Mouse (Mus musculus): ENCODE measurements around the gene Cdc14a.

Cdc14a gene

GRCm38 (mm10) chr3:116267036-116267654 lies 156.7 kb downstream of the Cdc14a start:
- in situ Hi-C loops (cut with MboI), result no loop called here

DNA sequence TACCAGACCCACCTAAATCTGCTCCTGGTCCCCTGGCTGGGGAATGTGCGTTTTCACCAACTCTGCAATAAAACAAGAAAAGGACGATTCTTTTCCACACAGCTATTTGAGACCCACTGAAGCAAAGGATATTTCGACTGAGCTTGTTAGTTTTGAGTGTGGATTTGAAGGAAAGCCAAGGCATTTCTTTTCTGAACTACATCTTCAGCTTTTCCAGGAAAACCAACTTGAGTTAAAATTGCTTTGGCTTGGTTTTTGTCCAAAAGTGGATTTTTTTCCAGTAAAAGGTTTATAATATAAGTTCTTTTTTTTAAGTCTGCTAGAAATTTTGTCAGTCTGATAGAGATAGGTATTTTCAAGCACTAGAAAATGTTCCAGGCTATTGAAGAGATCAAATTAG lies 157.5 kb downstream of the Cdc14a start:
- in situ Hi-C loops (cut with MboI), result no loop called here

DNA sequence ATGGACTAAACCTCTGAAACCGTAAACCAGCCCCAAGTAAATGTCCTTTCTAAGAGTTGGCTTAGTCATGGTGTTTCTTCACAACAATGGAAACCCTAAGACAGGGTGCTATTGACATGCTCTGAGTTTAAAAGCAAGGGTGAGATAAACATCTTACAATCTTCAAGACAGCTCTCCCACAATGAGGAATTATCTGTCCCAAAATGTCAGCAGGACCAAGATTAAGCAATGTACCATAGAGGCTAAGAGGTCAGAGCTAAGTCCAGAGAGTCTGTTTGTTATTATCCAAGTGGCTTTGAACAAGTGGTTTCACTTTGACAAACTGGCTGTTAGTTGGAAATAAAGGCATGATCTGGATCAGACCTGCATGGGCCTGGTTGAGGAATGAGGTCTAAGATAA lies 159.9 kb downstream of the Cdc14a start:
- in situ Hi-C loops (cut with MboI), result no loop called here

GRCm38 (mm10) chr3:116263061-116263460 lies 160.8 kb downstream of the Cdc14a start:
- in situ Hi-C loops (cut with MboI), result no loop called here

- in situ Hi-C loops (cut with MboI), result no loop called here
Measured at GRCm38 (mm10) chr3:116256104-116256503, 167.7 kb downstream of the Cdc14a start.

DNA sequence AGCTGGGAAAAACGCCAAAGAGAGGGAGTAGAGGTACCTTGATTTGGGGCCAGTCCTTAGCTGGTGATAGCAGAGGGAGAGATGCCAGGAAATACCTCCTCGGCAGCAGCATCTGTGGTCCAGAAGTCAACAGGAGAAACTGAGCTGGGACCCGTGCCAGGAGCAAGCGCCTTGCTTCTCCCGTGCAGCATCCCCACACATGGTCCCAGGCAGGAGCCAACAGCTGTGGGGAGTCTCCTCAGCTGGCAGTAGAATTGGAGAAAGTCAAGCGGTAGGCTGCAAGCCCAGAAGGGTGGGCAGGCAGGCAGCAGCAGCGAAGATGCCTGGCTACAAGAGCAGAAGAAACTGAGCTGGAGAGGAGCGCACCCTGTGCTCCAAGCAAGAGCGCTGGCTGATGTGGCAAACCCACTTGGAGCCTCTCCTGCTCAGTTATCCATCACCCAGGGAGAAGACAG lies 170.7 kb downstream of the Cdc14a start, which contains the start of gene Gpr88:
Gpr88 (minus strand) TSS at position 427 of the 455 bp plus-strand sequence.
- in situ Hi-C loops (cut with MboI), result no loop called here

GRCm38 (mm10) chr3:116252255-116253040 lies 171.4 kb downstream of the Cdc14a start:
- in situ Hi-C loops (cut with MboI), result no loop called here

DNA sequence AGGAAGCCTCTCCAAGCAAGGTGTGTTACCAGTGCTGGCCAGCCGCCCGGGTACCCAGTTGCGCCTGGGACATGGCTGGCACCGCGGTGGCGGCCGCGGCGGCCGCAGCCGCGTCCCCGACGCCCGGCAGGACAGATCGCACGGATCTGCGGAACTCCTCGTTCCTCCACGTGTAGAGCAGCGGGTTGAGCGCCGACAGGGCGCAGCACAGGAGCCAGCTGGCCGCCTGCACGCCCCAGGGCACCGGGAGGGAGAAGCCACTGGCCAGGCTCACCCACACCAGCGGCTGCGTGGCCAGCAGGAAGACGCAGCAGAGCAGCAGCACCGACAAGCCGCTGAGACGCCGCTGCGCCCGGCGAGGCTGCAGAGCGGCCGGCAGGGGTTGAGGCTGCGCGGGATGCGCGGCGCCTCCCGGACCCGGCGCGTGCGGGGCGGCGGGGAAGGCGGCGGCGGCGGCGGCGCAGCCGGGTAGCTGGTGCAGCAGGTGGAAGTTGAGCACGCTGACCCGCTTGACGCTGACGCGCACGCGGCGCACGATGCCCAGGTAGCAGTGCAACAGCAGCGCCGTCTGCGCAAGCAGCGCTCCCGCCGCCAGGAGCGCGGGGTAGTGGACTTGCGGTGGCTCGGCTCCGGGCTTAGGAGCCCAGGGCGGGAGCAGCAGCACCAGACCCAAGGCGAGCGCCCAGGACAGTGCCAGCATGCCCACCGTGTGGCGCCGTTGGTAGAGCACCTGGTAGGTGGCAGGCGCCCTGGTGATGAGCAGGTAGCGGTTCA lies 172.2 kb downstream of the Cdc14a start:
- in situ Hi-C loops (cut with MboI), result no loop called here

DNA sequence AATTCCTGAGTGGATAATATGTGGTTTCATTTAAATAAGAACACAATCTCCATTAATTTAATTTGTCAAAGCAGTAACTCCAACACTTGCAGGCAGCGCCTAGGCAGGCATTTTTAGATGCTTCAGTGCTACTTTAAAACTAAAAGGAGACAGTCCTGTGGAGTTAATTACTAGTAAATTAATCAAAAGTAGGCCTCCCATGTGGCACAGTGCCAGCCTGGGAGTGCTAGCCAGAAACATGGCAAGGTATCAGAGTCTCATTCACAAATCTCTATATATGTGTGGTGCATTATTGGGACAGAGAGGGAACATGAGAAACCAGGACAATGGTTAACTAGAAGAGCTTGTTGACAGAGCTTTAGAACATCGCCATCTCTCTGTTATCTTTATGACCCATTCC lies 174.8 kb downstream of the Cdc14a start:
- in situ Hi-C loops (cut with MboI), result no loop called here

- in situ Hi-C loops (cut with MboI), result no loop called here
Measured at GRCm38 (mm10) chr3:116244476-116244875, 179.4 kb downstream of the Cdc14a start.

DNA sequence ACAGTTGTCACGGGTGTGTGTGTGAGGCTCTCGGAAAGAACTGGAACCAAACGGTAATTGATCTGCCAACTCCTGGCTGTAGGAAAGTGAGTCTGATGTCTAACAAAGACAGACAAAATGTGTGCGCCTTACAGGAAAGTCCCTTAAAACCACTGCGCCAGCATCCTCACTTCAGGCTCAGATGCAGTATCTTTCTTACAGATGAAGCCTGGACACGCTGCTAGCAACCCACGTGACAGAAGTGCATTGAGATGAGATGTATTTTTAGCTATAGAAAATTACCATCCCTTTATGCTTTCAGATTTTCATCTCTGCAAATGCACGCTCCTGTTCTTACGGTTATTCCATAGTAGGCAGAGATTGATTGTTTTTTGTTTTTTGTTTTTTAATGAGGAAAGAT lies 181.1 kb downstream of the Cdc14a start:
- in situ Hi-C loops (cut with MboI), result no loop called here

GRCm38 (mm10) chr3:116237527-116237926 lies 186.3 kb downstream of the Cdc14a start:
- in situ Hi-C loops (cut with MboI), result no loop called here

DNA sequence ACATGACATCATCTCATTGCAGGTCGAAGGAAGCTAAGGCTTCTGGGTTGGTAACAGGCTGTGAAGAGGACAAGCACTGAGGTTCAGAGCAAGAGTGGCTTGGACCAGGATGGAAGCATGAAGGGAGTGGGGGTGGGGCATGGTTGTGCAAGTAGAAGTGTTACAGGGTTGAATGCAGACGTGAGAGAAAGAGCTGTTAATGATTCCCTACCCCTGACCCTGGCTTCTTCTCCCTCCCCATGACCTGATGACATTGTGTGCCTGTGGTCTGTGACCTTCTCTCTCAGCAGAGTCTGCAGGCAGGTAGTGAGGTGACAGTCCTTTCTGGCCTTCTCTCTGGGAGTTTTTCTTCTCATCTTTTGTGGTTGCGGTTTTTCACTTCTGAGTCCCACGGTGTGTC lies 187.0 kb downstream of the Cdc14a start:
- in situ Hi-C loops (cut with MboI), result no loop called here

GRCm38 (mm10) chr3:116233515-116233914 lies 190.3 kb downstream of the Cdc14a start:
- in situ Hi-C loops (cut with MboI), result no loop called here

DNA sequence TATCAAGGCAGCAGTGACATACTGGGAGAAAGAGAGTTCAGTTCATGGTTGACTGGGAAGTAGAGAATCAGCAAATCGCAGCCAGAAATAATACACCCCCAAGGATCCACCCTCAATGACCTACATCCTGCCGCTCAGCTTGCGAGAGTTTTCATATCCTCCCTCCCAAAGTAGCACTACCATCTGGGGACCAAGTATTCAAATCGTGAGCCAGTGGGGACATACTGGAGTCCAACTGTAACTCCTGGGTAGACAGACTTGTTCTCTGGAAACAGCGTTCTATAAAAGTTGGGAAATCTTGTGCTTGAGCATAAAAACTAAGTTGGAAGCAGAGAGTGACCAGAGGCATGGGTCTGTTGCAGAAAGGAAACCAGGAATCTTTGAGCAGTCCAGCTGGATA lies 191.1 kb downstream of the Cdc14a start:
- in situ Hi-C loops (cut with MboI), result no loop called here

DNA sequence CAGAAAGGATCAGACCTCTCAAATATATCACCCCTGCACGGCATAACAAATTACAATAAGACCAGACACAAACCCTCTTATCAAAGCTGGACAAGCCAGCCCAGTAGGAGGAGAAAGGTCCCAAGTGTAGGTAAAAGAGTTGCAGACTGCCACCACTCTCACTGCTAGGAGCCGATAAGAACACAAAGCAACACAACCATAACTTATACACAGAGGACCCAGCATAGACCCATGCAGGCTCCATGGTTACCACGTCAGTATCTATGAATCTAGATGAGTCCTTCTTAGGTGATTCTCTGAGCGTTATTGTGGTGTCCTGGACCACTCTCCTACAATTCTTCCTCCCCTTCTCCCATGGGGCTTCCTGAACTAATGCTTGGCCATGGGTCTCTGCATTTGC lies 194.5 kb downstream of the Cdc14a start:
- in situ Hi-C loops (cut with MboI), result no loop called here

DNA sequence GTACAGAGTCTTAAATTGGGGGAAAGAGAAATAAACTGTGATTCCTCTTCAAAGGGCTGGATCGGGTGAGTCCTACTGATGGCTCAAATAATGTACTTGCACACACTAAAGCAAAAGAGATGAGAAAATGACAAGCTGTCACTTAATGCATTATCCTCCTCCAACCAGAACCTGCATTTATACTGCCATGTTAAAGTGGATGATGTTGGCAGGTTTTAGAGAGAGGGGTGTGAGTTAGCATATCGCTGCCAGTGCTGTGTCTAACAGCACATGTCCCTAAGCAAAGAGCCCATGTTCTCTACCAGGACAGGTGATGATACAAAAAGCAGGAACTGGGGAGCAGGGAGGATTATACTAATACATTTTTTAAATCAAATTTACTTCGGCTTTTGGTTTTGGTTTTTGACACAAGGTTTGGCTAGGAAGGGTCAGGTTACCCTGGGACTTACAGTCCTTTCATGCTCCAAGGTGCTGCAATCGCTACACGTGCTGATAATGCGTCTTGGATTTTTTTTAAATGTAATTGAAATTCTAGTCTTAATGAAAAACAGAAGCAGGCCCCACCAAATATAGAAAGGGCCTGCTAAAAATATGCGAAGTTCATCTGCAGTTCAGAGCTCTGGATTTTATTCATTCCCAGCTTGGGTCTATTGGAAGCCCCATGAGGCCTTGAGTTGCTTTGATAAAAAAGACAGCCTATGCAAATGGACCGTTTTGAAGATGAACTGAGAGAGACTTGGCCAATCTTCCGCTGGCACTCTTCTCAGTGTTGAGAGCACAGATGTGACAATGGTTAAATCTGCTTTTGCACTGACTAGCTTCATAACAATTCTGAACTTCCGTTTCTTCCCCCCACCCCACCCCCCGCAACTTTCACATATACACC lies 195.2 kb downstream of the Cdc14a start:
- in situ Hi-C loops (cut with MboI), result no loop called here

DNA sequence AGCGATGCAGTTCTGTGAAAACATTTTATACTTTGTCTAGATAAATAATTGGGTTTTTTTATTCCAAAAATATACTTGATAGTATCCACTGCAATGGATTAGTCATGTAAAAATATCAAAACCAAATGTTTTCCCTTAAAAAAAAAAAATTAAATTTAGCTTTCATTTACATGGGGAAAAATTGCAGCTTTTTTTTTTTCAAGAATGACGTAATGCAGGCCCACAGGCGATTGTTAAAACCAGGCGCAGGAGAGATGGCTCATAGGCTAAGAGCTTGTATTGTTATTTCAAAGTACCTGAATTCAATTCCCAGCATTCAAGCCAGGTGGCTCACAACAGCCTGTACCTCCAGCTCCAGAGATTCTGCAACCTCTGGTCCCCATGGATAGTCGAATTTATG lies 196.4 kb downstream of the Cdc14a start:
- in situ Hi-C loops (cut with MboI), result no loop called here

- in situ Hi-C loops (cut with MboI), result no loop called here
Measured at GRCm38 (mm10) chr3:116226915-116227314, 196.9 kb downstream of the Cdc14a start.

Data from mature B cell (primary cell).